Mouse (Mus musculus) CD4-positive naive resting alpha-beta T cell, adult 57 days (primary cell): Measurements from ENCODE around the gene Stx4a. TPM values are rescaled to one million over a fixed set of nuclear protein-coding genes. Genes with fewer than 3 reads are reported as not detected.

ENCODE experiments used
- total RNA-seq: library from RNA; stranded (reverse); gene quantifications from one replicate; pipeline ENCODE4 v1.2.4, GENCODE M21; 2023

Stx4a gene
- total RNA-seq = 114 TPM

GRCm38 (mm10) chr7:127824176-127824871, at the start of gene Stx4a, which contains the start of gene Stx1b:
Gene Stx4a, plus strand, starts transcription at chr7:127824294.
Gene Stx1b, minus strand, starts transcription at chr7:127824549.

GRCm38 (mm10) chr7:127776426-127776825, 47.7 kb upstream of the Stx4a start, which contains the start of gene Setd1a:
Gene Setd1a, plus strand, starts transcription at chr7:127776670.

GRCm38 (mm10) chr7:127785308-127785707, 38.8 kb upstream of the Stx4a start, which contains the start of gene Gm49388:
Gene Gm49388, plus strand, starts transcription at chr7:127785608.

GRCm38 (mm10) chr7:127800435-127801009, 23.6 kb upstream of the Stx4a start, which contains the start of gene Hsd3b7:
Gene Hsd3b7, plus strand, starts transcription at chr7:127800604.

GRCm38 (mm10) chr7:127876041-127876466, 52.0 kb downstream of the Stx4a start, which contains the start of gene Zfp646:
Gene Zfp646, plus strand, starts transcription at chr7:127876221.

GRCm38 (mm10) chr7:127876467-127877348, 52.6 kb downstream of the Stx4a start, which contains the start of gene Zfp668:
Gene Zfp668, minus strand, starts transcription at chr7:127876828.

GRCm38 (mm10) chr7:127890798-127891197, 66.7 kb downstream of the Stx4a start, which contains the start of gene Prss53:
Gene Prss53, minus strand, starts transcription at chr7:127890970.

GRCm38 (mm10) chr7:127895442-127895841, 71.3 kb downstream of the Stx4a start, which contains the start of the genes Gm21974 and Vkorc1:
Gene Gm21974, minus strand, starts transcription at chr7:127895454.
Gene Vkorc1, minus strand, starts transcription at chr7:127895617.

Other genes with a start within 250 kb of the Stx4a start
- gene Ccdc189, start 235.7 kb upstream of the Stx4a start, total RNA-seq = not detected
- gene Rnf40, start 235.5 kb upstream of the Stx4a start, total RNA-seq = 142 TPM
- gene Zfp629, start 208.5 kb upstream of the Stx4a start, total RNA-seq = 1.8 TPM
- 30.7 TPM for gene Bcl7c, start 115.4 kb upstream of the Stx4a start, total RNA-seq
- gene Ctf1, start 111.6 kb upstream of the Stx4a start, total RNA-seq = not detected
- gene Ctf2, start 92.1 kb upstream of the Stx4a start, total RNA-seq = not detected
- 6.9 TPM for gene Fbxl19, start 79.8 kb upstream of the Stx4a start, total RNA-seq
- gene Orai3, start 54.5 kb upstream of the Stx4a start, total RNA-seq = 10.6 TPM
- gene Setd1a, start 47.6 kb upstream of the Stx4a start, total RNA-seq = 84.5 TPM
- not detected for gene Gm49388, start 38.7 kb upstream of the Stx4a start, total RNA-seq
- 5.6 TPM for gene Hsd3b7, start 23.7 kb upstream of the Stx4a start, total RNA-seq
- gene Stx1b, start 255 bp downstream of the Stx4a start, total RNA-seq = not detected
- gene Zfp646, start 51.9 kb downstream of the Stx4a start, total RNA-seq = 89.5 TPM
- 20.5 TPM for gene Zfp668, start 52.5 kb downstream of the Stx4a start, total RNA-seq
- gene Prss53, start 66.7 kb downstream of the Stx4a start, total RNA-seq = 0.44 TPM
- gene Gm21974, start 71.2 kb downstream of the Stx4a start, total RNA-seq = not detected
- 15.3 TPM for gene Vkorc1, start 71.3 kb downstream of the Stx4a start, total RNA-seq
- 36.7 TPM for gene Bckdk, start 79.8 kb downstream of the Stx4a start, total RNA-seq
- 37.3 TPM for gene Kat8, start 88.2 kb downstream of the Stx4a start, total RNA-seq
- gene Prss8, start 105.8 kb downstream of the Stx4a start, total RNA-seq = not detected
- gene Prss36, start 122.4 kb downstream of the Stx4a start, total RNA-seq = 1.4 TPM
- 865 TPM for gene Fus, start 143.2 kb downstream of the Stx4a start, total RNA-seq
- 60.1 TPM for gene Pycard, start 169.6 kb downstream of the Stx4a start, total RNA-seq
- gene Trim72, start 179.7 kb downstream of the Stx4a start, total RNA-seq = 2.4 TPM
- gene Itgam, start 238.3 kb downstream of the Stx4a start, total RNA-seq = 4.8 TPM
- not detected for gene Gm49368, start 238.4 kb downstream of the Stx4a start, total RNA-seq